Mouse (Mus musculus): Measurements from ENCODE around the gene Syt12. TPM values are rescaled to one million over a fixed set of nuclear protein-coding genes. Genes with fewer than 3 reads are reported as not detected.

The Syt12 gene
- polyA plus RNA-seq, 2 experiments: 0.06 to 0.15 TPM

DNA sequence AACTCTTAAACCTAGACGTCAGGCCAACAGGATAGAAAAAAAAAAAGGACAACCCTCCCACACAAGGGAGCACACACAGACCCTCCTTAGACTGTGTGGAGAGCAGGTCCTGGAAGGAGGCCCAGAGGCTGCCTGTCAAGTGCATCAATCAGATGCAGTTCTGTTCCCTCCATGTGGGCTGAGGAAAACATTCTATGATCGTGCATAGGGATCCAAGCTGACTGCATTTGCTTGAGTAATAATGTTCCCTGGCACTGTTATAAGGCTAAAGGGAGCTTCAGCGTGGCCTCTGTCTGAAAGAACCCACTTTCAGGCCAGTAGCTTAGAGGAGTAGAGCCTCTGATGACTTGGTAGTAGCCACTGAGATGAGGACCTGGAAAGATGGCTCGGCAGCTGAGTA, 24.7 kb downstream of the Syt12 start:
- Histone ChIP-seq H3K4me1 (replicated peaks; ENCODE audit: control insufficient read depth in 2 of 2, insufficient read depth in 2 of 2, low read length in 1 of 2) (no peaks in the 10 kb centered on the region; a peak in 1 of 4 replicates), H3K9me3 (ENCODE audit: control insufficient read depth, low read length) (no peaks in the 10 kb centered on the region), H3K4me3 (ENCODE audit: insufficient read depth in 1 of 2, low read depth in 2 of 2, low read length in 2 of 2) (no peak overlapping the region), H3K36me3 (replicated peaks; ENCODE audit: control insufficient read depth, insufficient read depth, low read depth) (no peaks in the 10 kb centered on the region), H3K4me2 (ENCODE audit: low read depth) (no peak overlapping the region), H3K27ac (no peak overlapping the region), H3K27me3 (ENCODE audit: control insufficient read depth, insufficient read depth, low read length) (no peaks in the 10 kb centered on the region), H3K9ac (replicated peaks) (no peak overlapping the region)
- ATAC-seq (ENCODE audit: insufficient read depth): no peak
- WGBS (ENCODE audit: insufficient replicate concordance): 46% methylated on average over 4 of the region's 4 CpGs
- TF ChIP-seq EP300 (IDR thresholded peaks at IDR 0.05; ENCODE audit: low read depth) (no peak), CTCF (IDR thresholded peaks at IDR 0.05; ENCODE audit: low read depth) (no peak)
- no peak for DNase-seq (ENCODE audit: low read depth in 3 of 3, low spot score in 3 of 3)

DNA sequence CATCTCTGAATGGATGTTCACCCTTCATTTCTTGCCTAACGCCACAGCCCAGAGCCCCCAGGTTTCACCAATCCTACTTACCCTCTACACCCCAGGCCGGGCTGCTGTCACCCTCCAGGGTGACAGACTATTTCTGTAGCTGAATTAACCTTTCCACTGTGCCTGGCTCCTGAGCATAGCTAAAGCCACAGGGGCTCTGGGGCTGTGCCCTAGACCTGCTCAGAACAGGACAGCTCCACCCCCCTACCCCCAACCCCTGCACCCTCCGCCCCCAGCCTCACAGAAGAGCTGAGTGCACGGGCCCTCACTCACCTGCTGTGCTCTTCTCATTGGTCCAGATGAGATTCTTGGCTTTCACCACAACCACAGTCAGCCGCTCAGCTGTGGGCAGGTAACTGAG, 25.3 kb downstream of the Syt12 start:
- Histone ChIP-seq H3K9ac (replicated peaks) (no peak overlapping the region), H3K4me2 (ENCODE audit: low read depth) (no peak overlapping the region), H3K9me3 (ENCODE audit: control insufficient read depth, low read length) (no peaks in the 10 kb centered on the region), H3K36me3 (replicated peaks; ENCODE audit: control insufficient read depth, insufficient read depth, low read depth) (no peaks in the 10 kb centered on the region), H3K4me3 (ENCODE audit: insufficient read depth in 1 of 2, low read depth in 2 of 2, low read length in 2 of 2) (no peak overlapping the region), H3K27me3 (ENCODE audit: control insufficient read depth, insufficient read depth, low read length) (no peaks in the 10 kb centered on the region), H3K4me1 (replicated peaks; ENCODE audit: control insufficient read depth in 2 of 2, insufficient read depth in 2 of 2, low read length in 1 of 2) (no peaks in the 10 kb centered on the region; a peak in 1 of 4 replicates), H3K27ac (no peak overlapping the region)
- ATAC-seq (ENCODE audit: insufficient read depth) (no peak), DNase-seq (ENCODE audit: low read depth in 3 of 3, low spot score in 3 of 3) (no peak)
- TF ChIP-seq CTCF (IDR thresholded peaks at IDR 0.05; ENCODE audit: low read depth): no peak
- TF ChIP-seq EP300 (IDR thresholded peaks at IDR 0.05; ENCODE audit: low read depth): no peak
- WGBS (ENCODE audit: insufficient replicate concordance): 45% methylated on average over 5 of the region's 5 CpGs

DNA sequence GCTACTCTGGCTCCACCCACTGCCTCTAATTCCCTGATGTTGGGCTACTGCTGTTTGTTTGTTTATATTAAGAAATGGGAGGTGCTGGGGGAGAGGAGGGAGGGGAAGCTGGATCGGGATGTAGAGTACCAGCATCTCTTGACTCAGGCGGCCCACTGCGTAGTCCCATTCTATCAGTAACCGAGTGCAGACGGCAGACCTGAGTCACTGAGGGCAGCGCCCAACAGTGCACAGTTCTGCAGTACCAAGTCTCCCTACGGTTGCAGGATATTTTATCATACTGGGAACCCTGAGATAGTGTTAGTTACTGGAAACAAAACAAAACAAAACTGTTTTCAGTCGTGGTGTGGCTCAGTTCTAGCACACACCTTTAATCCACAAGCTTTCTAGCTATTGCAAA, 26.1 kb downstream of the Syt12 start:
- Histone ChIP-seq H3K9ac (replicated peaks) (no peak overlapping the region), H3K27me3 (ENCODE audit: control insufficient read depth, insufficient read depth, low read length) (no peaks in the 10 kb centered on the region), H3K36me3 (replicated peaks; ENCODE audit: control insufficient read depth, insufficient read depth, low read depth) (no peaks in the 10 kb centered on the region), H3K27ac (no peak overlapping the region), H3K4me2 (ENCODE audit: low read depth) (no peak overlapping the region), H3K9me3 (ENCODE audit: control insufficient read depth, low read length) (no peaks in the 10 kb centered on the region), H3K4me1 (replicated peaks; ENCODE audit: control insufficient read depth in 2 of 2, insufficient read depth in 2 of 2, low read length in 1 of 2) (no peaks in the 10 kb centered on the region; a peak in 1 of 4 replicates), H3K4me3 (ENCODE audit: insufficient read depth in 1 of 2, low read depth in 2 of 2, low read length in 2 of 2) (no peak overlapping the region)
- ATAC-seq (ENCODE audit: insufficient read depth): no peak
- 51% methylated on average over 8 of the region's 8 CpGs for WGBS (ENCODE audit: insufficient replicate concordance)
- DNase-seq (ENCODE audit: low read depth in 3 of 3, low spot score in 3 of 3): no peak
- no peak for TF ChIP-seq CTCF (IDR thresholded peaks at IDR 0.05; ENCODE audit: low read depth)
- no peak for TF ChIP-seq EP300 (IDR thresholded peaks at IDR 0.05; ENCODE audit: low read depth)

DNA sequence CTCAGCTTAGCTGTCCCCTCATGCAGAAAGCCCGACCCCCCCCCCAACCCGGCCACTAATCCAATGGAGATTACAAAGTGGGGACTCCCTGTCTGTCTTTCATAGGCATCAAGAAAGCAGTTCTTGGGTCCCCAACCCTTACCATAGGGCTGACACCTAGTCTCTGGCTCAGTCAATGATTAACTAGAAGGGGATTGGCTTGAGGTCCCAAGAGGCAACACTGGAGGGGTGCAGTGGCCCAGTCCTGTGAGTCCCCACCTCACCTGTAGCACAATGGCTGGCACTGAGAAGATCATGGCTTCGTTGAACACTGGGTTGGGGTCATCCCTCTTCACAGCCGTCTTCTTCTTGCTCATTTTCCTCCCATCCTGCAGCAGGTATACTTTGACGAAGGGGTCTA, 26.6 kb downstream of the Syt12 start:
- Histone ChIP-seq H3K36me3 (replicated peaks; ENCODE audit: control insufficient read depth, insufficient read depth, low read depth) (no peaks in the 10 kb centered on the region), H3K4me3 (ENCODE audit: insufficient read depth in 1 of 2, low read depth in 2 of 2, low read length in 2 of 2) (no peak overlapping the region), H3K27ac (no peak overlapping the region), H3K9me3 (ENCODE audit: control insufficient read depth, low read length) (no peaks in the 10 kb centered on the region), H3K9ac (replicated peaks) (no peak overlapping the region), H3K4me2 (ENCODE audit: low read depth) (no peak overlapping the region), H3K4me1 (replicated peaks; ENCODE audit: control insufficient read depth in 2 of 2, insufficient read depth in 2 of 2, low read length in 1 of 2) (no peaks in the 10 kb centered on the region; a peak in 1 of 4 replicates), H3K27me3 (ENCODE audit: control insufficient read depth, insufficient read depth, low read length) (no peaks in the 10 kb centered on the region)
- DNase-seq (ENCODE audit: low read depth in 3 of 3, low spot score in 3 of 3) (no peak), ATAC-seq (ENCODE audit: insufficient read depth) (no peak)
- TF ChIP-seq EP300 (IDR thresholded peaks at IDR 0.05; ENCODE audit: low read depth) (no peak), CTCF (IDR thresholded peaks at IDR 0.05; ENCODE audit: low read depth) (no peak)
- WGBS (ENCODE audit: insufficient replicate concordance): 55% methylated on average over 5 of the region's 5 CpGs

DNA sequence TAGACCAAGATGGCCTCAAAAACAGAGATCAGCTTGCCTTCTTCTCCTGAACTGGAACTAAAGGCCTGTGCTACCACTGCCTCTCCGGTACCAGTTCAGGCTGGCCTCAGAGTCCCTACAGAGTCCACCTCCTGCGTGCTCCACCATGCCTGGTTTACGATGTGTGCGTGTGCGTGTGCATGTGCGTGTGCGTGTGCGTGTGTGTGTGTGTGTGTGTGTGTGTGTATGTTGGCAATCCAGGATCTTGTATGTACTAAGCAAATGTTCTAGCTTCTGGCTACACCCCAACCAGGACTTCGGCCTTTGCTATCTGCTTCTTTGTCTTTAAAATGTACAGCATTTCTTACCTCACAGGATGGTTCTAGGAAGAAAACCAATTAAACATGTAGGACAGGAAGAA, 28.0 kb downstream of the Syt12 start:
- no peaks in the 10 kb centered on the region; a peak in 1 of 4 replicates for H3K4me1 ChIP-seq (replicated peaks; ENCODE audit: control insufficient read depth in 2 of 2, insufficient read depth in 2 of 2, low read length in 1 of 2)
- H3K4me2 ChIP-seq (ENCODE audit: low read depth): no peak overlapping the region
- H3K9ac ChIP-seq (replicated peaks): no peak overlapping the region
- ATAC-seq (ENCODE audit: insufficient read depth): no peak
- no peaks in the 10 kb centered on the region for H3K36me3 ChIP-seq (replicated peaks; ENCODE audit: control insufficient read depth, insufficient read depth, low read depth)
- H3K4me3 ChIP-seq (ENCODE audit: insufficient read depth in 1 of 2, low read depth in 2 of 2, low read length in 2 of 2): no peak overlapping the region
- no peaks in the 10 kb centered on the region for H3K9me3 ChIP-seq (ENCODE audit: control insufficient read depth, low read length)
- no peak overlapping the region for H3K27ac ChIP-seq
- TF ChIP-seq EP300 (IDR thresholded peaks at IDR 0.05; ENCODE audit: low read depth): no peak
- TF ChIP-seq CTCF (IDR thresholded peaks at IDR 0.05; ENCODE audit: low read depth): no peak
- H3K27me3 ChIP-seq (ENCODE audit: control insufficient read depth, insufficient read depth, low read length): no peaks in the 10 kb centered on the region
- no peak for DNase-seq (ENCODE audit: low read depth in 3 of 3, low spot score in 3 of 3)
- 83% methylated on average over 9 of the region's 9 CpGs for WGBS (ENCODE audit: insufficient replicate concordance)
